Mouse (Mus musculus) c-Kit-negative CD71-positive TER-119-positive erythroid progenitor cells, embryonic 14.5 days (primary cell): Measurements from ENCODE around the gene Dhrs9.

Experiments
- DNase-seq: peaks from one replicate; pipeline ENCODE4 v3.0.0-alpha.2; 2013; ENCODE audit warnings: low read depth, low spot score

The Dhrs9 gene

GRCm38 (mm10) chr2:69418294-69418881, 38.1 kb downstream of the Dhrs9 start:
- no peak for DNase-seq

GRCm38 (mm10) chr2:69424829-69425228, 44.6 kb downstream of the Dhrs9 start:
- no peak for DNase-seq

GRCm38 (mm10) chr2:69426081-69426480, 45.8 kb downstream of the Dhrs9 start:
- no peak for DNase-seq

- no peak for DNase-seq
Measured at GRCm38 (mm10) chr2:69427141-69427540, 46.9 kb downstream of the Dhrs9 start.

- DNase-seq, result no peak
Measured at GRCm38 (mm10) chr2:69428116-69428515, 47.9 kb downstream of the Dhrs9 start.

- no peak for DNase-seq
Measured at GRCm38 (mm10) chr2:69441656-69442055, 61.4 kb downstream of the Dhrs9 start.

GRCm38 (mm10) chr2:69445896-69446472, 65.7 kb downstream of the Dhrs9 start:
- no peak for DNase-seq

GRCm38 (mm10) chr2:69448581-69448980, 68.3 kb downstream of the Dhrs9 start:
- DNase-seq, result no peak

GRCm38 (mm10) chr2:69451128-69451527, 70.9 kb downstream of the Dhrs9 start:
- DNase-seq, result no peak
